Mouse (Mus musculus): Measurements from ENCODE around the gene Rps6ka5.

Gene Rps6ka5

GRCm38 (mm10) chr12:100594700-100595099, 132.1 kb downstream of the Rps6ka5 start:
- no peak for DNase-seq (ENCODE audit: low spot score)

- no peak for DNase-seq (ENCODE audit: low spot score)
These were observed 140.2 kb downstream of the Rps6ka5 start for GRCm38 (mm10) chr12:100586601-100587000.

GRCm38 (mm10) chr12:100579221-100579620, 147.6 kb downstream of the Rps6ka5 start:
- no peak for DNase-seq (ENCODE audit: low spot score)

- DNase-seq (ENCODE audit: low spot score), result peak; percentile 4
These were observed 148.5 kb downstream of the Rps6ka5 start for GRCm38 (mm10) chr12:100578291-100578690.

- DNase-seq (ENCODE audit: low spot score), result no peak
These were observed 151.0 kb downstream of the Rps6ka5 start for GRCm38 (mm10) chr12:100575739-100576138.

DNA sequence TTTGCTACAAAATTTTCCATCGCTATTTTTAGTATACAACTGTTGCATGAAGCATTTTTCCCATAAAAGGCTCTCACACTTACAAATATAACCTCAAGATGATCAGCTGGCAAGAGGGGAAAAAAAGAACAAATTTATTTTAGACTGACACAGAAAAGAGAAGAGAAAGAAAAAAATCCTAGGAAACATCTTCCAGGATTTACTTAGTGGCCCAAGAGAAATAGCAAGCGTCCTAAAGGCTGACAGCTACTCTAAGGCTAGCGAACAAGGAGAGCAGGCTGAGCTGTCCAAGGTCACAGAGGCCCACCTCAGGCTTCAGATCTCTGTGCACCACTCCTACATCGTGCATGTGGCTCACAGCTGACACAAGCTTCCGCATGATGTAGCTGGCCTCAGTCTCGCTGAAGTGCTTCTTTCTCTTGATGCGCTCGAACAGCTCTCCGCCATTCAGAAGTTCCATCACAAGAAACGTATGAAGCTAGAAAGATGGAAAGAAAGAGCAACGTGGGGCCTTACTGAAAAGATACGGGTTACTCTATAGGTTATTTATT, 156.2 kb downstream of the Rps6ka5 start:
- no peak for DNase-seq (ENCODE audit: low spot score)

GRCm38 (mm10) chr12:100568831-100569230, 158.0 kb downstream of the Rps6ka5 start:
- DNase-seq (ENCODE audit: low spot score), result no peak

GRCm38 (mm10) chr12:100568105-100568504, 158.7 kb downstream of the Rps6ka5 start:
- DNase-seq (ENCODE audit: low spot score), result no peak

- DNase-seq (ENCODE audit: low spot score), result no peak
These were observed 159.2 kb downstream of the Rps6ka5 start for GRCm38 (mm10) chr12:100567627-100568026.

GRCm38 (mm10) chr12:100553675-100554074, 173.1 kb downstream of the Rps6ka5 start:
- DNase-seq (ENCODE audit: low spot score), result no peak

DNA sequence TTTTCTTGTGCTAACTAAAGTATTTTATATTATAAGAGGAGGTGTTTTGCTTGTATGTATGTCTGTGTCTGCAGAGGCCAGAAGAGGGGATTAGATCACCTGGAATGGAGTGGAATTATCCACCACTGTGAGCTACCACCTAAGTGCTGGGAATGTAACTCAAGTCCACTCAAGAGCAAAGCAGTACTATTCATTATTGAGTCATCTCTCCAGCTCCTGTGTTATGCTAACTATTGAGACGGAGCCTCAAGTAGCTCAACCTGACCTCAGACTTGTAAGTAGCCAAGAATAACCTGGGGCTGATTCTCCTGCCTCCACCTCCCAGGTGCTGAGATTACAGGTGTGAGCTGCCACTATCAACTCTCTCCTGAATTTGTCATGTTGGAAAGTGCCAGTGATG, 174.8 kb downstream of the Rps6ka5 start:
- DNase-seq (ENCODE audit: low spot score), result no peak

DNA sequence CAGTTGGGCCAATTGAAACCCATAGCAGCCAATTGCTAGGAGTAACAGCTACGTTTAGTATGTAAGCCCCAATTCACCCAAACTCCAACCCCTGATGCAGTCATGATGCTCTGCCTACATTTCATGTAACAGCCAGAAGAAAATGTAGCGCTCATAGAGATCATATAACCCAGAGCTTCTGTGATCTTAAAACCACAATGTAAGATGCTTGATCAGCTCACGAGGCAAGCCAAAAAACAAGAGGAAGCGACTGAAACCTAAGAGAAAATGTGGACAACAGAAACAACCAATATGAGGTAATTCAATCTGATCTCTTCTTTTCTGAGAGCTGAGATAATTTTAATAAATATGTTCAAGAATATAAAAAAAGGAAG, 182.6 kb downstream of the Rps6ka5 start:
- peak; percentile 60 for DNase-seq (ENCODE audit: low spot score)

- no peak for DNase-seq (ENCODE audit: low spot score)
These were observed 183.2 kb downstream of the Rps6ka5 start for GRCm38 (mm10) chr12:100543437-100544193.

DNA sequence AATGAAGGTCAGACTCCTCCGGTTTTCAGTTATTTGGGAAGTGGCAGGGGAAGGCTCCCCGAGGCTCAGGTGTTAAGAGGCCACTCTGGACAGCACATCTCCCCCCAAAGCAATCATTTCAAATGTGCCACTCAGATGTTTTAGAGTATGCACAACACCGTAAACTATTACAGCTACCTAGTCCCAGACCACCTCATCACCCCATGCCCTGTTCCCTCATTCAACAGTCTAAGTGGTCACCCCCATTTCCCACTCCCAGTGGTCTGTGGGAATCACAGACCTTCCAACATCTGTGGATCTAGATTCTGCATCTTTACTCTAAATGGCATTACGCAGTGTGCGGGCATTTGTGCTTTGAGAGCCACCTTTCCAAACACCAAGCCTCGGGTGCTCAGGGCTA, 184.3 kb downstream of the Rps6ka5 start:
- DNase-seq (ENCODE audit: low spot score), result no peak

- no peak for DNase-seq (ENCODE audit: low spot score)
These were observed 184.7 kb downstream of the Rps6ka5 start for GRCm38 (mm10) chr12:100542076-100542475.

DNA sequence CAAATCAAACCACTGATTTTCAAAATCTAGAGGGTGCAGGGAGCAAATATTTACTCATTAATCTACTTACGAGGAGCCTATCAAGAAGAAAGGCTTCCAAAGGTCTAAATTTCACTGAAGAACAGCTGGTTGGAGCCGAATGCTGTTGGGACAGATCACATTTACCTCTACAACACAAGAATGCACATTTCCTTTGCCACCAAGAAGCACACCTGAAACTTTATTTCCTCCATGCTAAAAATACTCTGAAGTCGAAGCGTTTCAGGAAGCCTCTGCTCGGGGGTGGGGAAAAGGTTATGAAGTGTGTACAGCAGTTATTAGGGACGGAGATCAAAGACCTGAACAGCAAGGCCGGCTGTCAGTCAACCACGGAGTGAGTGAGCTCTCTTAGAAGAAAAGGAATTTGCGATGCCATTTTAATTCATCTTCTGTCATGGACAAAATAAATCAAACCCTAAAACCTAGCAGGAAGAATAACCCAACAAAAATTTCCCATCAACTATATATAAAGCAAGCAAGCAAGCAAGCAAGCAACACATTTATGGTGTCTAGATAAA, 187.5 kb downstream of the Rps6ka5 start:
- no peak for DNase-seq (ENCODE audit: low spot score)

GRCm38 (mm10) chr12:100538445-100539157, 188.2 kb downstream of the Rps6ka5 start:
- no peak for DNase-seq (ENCODE audit: low spot score)

DNA sequence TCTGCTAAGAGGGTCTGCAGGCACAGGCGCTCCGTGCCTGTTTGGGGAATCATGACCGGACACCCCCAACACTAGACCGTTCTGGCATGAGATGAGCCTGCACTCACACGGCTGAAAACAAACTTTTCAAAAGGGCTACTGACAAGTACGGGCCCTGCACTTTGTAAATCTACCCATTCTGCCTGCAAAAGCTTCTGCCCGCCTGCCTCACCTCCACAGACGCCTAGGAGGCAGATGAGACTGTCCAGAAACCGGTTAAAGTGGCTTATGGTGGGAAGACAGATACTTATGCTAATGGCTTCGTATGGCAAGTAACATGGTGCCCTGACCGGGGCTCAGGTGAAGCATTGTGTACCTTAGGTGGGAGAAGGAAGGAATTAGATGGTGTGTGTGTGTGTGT, 189.7 kb downstream of the Rps6ka5 start:
- DNase-seq (ENCODE audit: low spot score), result no peak

GRCm38 (mm10) chr12:100535028-100535427, 191.8 kb downstream of the Rps6ka5 start:
- no peak for DNase-seq (ENCODE audit: low spot score)

- no peak for DNase-seq (ENCODE audit: low spot score)
These were observed 192.8 kb downstream of the Rps6ka5 start for GRCm38 (mm10) chr12:100534028-100534427.

- no peak for DNase-seq (ENCODE audit: low spot score)
These were observed 193.6 kb downstream of the Rps6ka5 start for GRCm38 (mm10) chr12:100533209-100533608.

GRCm38 (mm10) chr12:100531740-100532139, 195.0 kb downstream of the Rps6ka5 start:
- DNase-seq (ENCODE audit: low spot score), result no peak

DNA sequence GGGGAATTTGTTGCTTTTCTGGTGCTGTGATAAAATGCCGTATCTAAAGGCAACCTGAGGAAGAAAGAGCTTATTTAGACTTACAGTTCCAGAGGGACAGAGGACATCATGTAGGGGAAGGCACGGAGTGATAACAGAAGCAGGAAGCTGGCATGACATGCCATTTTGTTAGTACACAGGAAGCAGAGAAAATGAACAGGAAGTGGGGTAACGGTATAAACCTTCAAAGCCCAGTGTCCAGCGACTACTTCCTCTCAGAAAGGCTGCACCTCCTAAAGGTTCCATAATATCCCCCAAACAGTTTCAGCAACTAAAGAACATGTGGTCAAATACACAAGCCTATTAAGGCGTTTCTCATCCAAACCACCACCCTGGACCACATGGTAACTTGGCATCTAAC, 195.9 kb downstream of the Rps6ka5 start:
- DNase-seq (ENCODE audit: low spot score), result peak; percentile 44
